Mouse (Mus musculus): ENCODE data around the gene Mrpl44.

- TF ChIP-seq POLR2A (IDR thresholded peaks at IDR 0.05; ENCODE audit: extremely low read depth, insufficient read depth, low read length), result no peak
- TF ChIP-seq CTCF (IDR thresholded peaks at IDR 0.05; ENCODE audit: extremely low read depth, insufficient read depth, low read length), result no peak
These were observed 31.0 kb downstream of the Mrpl44 start for GRCm38 (mm10) chr1:79806865-79807264.

Measured in cortical plate, adult 2 months (tissue).